Mouse (Mus musculus): ENCODE measurements around the gene Prss43. TPM values are rescaled to one million over a fixed set of nuclear protein-coding genes. Genes with fewer than 3 reads are reported as not detected.

Gene Prss43
- not detected in 2 replicates for polyA plus RNA-seq (2012; ENCODE audit: low replicate concordance)

GRCm38 (mm10) chr9:110826390-110826789 lies at the start of gene Prss43:
Prss43 (plus strand) TSS chr9:110826690.

DNA sequence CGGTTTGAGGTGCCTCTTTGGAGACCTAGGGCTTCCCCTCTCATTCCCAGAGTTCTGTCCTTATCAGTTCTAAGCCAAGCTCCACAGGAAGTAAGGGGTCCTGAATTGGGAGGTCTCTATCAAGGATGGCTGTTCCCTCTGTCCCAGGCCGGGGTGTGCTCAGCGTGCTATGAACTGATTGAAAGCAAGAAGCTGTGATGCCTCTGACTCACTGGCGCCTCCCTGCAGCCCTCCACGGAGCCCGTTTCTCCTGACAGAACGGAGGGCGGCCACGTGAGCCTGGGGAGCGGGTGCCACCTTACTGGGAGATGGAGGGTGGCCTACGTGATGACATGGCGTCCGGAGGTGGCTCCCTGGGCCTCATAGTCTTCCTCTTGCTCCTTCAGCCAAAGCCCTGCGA lies 28.6 kb upstream of the Prss43 start, which contains the start of gene Prss42:
Prss42 (plus strand) TSS at position 301 of the 400 bp plus-strand sequence.

DNA sequence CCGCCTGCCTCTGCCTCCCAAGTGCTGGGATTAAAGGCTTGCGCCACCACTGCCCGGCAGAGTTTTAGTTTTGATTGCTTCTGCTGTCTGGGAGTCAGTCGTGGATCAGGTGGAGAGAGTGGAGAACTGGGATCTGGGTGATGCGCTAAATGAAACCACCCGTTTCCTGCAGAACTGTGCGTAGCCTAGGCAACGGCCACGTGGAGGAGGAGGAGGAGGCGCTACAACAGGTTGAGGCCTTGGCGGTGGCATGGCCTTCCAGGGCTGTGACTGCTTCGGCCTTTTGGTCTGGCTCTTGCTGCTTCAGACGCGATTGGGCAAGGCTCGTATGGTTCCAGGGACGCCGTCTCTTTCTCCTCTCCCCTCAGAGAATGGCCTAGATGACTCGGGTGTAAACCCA lies 12.7 kb upstream of the Prss43 start, which contains the start of gene Prss44:
Prss44 (plus strand) TSS at position 206 of the 400 bp plus-strand sequence.

GRCm38 (mm10) chr9:110834411-110834810 lies 7.9 kb downstream of the Prss43 start, which contains the start of gene Prss45:
Prss45 (plus strand) TSS chr9:110834588.

GRCm38 (mm10) chr9:110844206-110844605 lies 17.7 kb downstream of the Prss43 start, which contains the start of gene Prss46:
Prss46 (plus strand) TSS chr9:110844506.

GRCm38 (mm10) chr9:110857781-110858472 lies 31.4 kb downstream of the Prss43 start, which contains the start of gene Prss50:
Prss50 (plus strand) TSS chr9:110857967.

DNA sequence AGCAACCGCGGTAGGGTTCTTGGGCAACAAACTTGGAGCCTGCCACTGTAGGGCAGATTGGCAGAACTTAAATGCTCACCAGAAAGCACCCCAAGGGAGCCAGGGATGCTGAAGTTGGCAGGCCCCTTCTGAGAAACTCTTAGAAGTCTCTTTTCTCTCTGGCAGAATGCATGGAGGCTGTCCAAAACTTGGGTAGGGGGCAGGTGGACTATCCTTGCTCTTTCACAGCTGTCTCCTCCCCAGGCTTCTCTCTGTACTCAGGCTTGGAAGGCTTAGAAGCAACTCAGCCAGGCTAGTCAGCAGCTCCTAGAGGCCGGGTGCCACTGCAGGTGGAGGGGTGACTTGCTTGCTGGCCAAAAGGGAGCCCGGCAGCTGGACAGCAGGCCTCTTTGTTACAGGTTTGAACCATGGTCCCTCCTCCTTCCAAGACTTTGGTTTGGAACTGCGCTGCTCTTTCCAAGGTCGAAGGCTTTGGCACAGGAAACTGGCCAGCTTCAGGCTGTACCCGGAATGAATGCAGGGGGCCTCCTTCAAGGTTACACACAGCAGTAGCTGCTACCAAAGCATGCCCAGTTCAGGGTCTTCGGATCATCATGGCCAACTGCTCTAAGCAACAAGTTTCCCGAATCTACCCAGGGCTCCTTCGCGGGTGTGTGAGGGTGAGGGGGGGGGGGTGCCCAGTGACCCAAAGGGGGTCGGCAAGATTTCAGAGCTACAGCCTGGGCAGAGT lies 52.9 kb downstream of the Prss43 start, which contains the start of gene Als2cl:
Als2cl (plus strand) TSS at position 680 of the 730 bp plus-strand sequence.

DNA sequence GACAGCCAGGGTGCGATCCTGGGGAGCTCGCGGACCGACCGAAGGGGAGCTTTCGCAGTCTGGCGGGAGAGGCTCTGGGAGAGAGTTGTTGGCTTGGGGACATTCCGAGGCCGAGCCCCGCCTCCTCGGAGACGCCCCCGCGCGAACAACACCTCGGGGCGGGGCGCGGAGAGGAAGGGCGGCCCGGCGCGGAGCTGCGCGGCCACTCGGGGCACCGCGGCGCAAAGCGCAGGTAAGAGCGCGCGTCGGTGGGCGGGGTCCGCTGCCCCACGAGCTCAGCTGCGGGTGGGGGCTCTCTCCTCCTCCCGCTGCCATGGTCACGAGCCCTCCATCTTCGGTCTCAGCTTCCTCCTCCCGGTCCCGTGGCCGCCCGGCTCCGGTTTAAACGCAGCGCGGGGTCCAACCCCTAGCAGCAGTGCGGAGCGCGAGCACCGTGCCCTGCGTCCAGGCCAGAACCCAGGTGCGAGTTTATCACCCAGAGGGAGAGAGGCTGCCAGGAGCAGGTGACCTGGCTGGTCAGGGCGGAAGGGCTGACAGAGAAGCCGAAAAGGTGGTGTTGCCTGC lies 53.6 kb downstream of the Prss43 start, which contains the start of gene Tmie:
Tmie (minus strand) TSS at position 116 of the 564 bp plus-strand sequence.

Other genes starting within 250 kb of the Prss43 start
- 1.2 and 2.9 TPM in 2 replicates for gene Nradd, start 202.2 kb upstream of the Prss43 start, polyA plus RNA-seq (2012; ENCODE audit: low replicate concordance)
- gene Nbeal2, start 172.5 kb upstream of the Prss43 start, polyA plus RNA-seq (2012; ENCODE audit: low replicate concordance), result 17.0 and 27.8 TPM in 2 replicates
- 52.5 and 111 TPM in 2 replicates for gene Ccdc12, start 170.2 kb upstream of the Prss43 start, polyA plus RNA-seq (2012; ENCODE audit: low replicate concordance)
- not detected in 2 replicates for gene Myl3, start 84.8 kb upstream of the Prss43 start, polyA plus RNA-seq (2012; ENCODE audit: low replicate concordance)
- gene Pth1r, start 79.5 kb upstream of the Prss43 start, polyA plus RNA-seq (2012; ENCODE audit: low replicate concordance), result 0.52 TPM in 1 of 2 replicates, not detected in the other
- not detected in 2 replicates for gene Prss42, start 28.5 kb upstream of the Prss43 start, polyA plus RNA-seq (2012; ENCODE audit: low replicate concordance)
- gene Prss44, start 12.7 kb upstream of the Prss43 start, polyA plus RNA-seq (2012; ENCODE audit: low replicate concordance), result 0.10 TPM in 1 of 2 replicates, not detected in the other
- gene Prss45, start 7.9 kb downstream of the Prss43 start, polyA plus RNA-seq (2012; ENCODE audit: low replicate concordance), result not detected in 2 replicates
- not detected in 2 replicates for gene Prss46, start 17.8 kb downstream of the Prss43 start, polyA plus RNA-seq (2012; ENCODE audit: low replicate concordance)
- 0.24 and 1.2 TPM in 2 replicates for gene Prss50, start 31.3 kb downstream of the Prss43 start, polyA plus RNA-seq (2012; ENCODE audit: low replicate concordance)
- gene Als2cl, start 53.2 kb downstream of the Prss43 start, polyA plus RNA-seq (2012; ENCODE audit: low replicate concordance), result 6.8 and 7.2 TPM in 2 replicates
- 0.10 and 0.41 TPM in 2 replicates for gene Tmie, start 53.4 kb downstream of the Prss43 start, polyA plus RNA-seq (2012; ENCODE audit: low replicate concordance)
- not detected in 2 replicates for gene Fam240a, start 90.2 kb downstream of the Prss43 start, polyA plus RNA-seq (2012; ENCODE audit: low replicate concordance)
- not detected in 2 replicates for gene Tdgf1, start 119.5 kb downstream of the Prss43 start, polyA plus RNA-seq (2012; ENCODE audit: low replicate concordance)
- not detected in 2 replicates for gene Lrrc2, start 124.9 kb downstream of the Prss43 start, polyA plus RNA-seq (2012; ENCODE audit: low replicate concordance)
- not detected in 2 replicates for gene Rtp3, start 163.9 kb downstream of the Prss43 start, polyA plus RNA-seq (2012; ENCODE audit: low replicate concordance)
- 0.74 and 4.2 TPM in 2 replicates for gene Ltf, start 192.6 kb downstream of the Prss43 start, polyA plus RNA-seq (2012; ENCODE audit: low replicate concordance)
- gene Ccrl2, start 230.8 kb downstream of the Prss43 start, polyA plus RNA-seq (2012; ENCODE audit: low replicate concordance), result 0.28 and 2.0 TPM in 2 replicates